Mouse (Mus musculus) thymus, adult 2 months (tissue): ENCODE data around the gene Hemgn. TPM values are rescaled to one million over a fixed set of nuclear protein-coding genes. Genes with fewer than 3 reads are reported as not detected.
A peak's percentile ranks its signal among the peaks of the same experiment; 100 is the strongest.

ENCODE experiments used
- DNase-seq: peaks from one replicate; pipeline ENCODE4 v3.0.0; 2021
- H3K27ac ChIP-seq: fragments of 200-500 bp; 2 replicates; pipeline ENCODE4 v1.5.1; 2012; ENCODE audit warnings: low read length, control low read depth; ENCODE audit not compliant: control insufficient read depth, insufficient read depth
- H3K27me3 ChIP-seq: fragments of 200-500 bp; 2 replicates; pipeline ENCODE4 v1.6.1; 2012; ENCODE audit warnings: mild to moderate bottlenecking, low read length, moderate library complexity, mixed read lengths; ENCODE audit not compliant: control insufficient read depth, insufficient read depth
- H3K36me3 ChIP-seq: fragments of 200-500 bp; 2 replicates; pipeline ENCODE4 v1.6.1; 2012; ENCODE audit warnings: mild to moderate bottlenecking, low read length, moderate library complexity; ENCODE audit not compliant: control insufficient read depth, insufficient read depth
- H3K4me1 ChIP-seq: fragments of 200-500 bp; replicated peaks from 2 replicates; pipeline ENCODE4 v1.6.1; 2012; ENCODE audit warnings: low read length; ENCODE audit not compliant: control insufficient read depth, insufficient read depth
- H3K4me3 ChIP-seq: fragments of 200-500 bp; 2 replicates; pipeline ENCODE4 v1.5.1; 2012; ENCODE audit warnings: mild to moderate bottlenecking, low read length, control low read depth, moderate library complexity; ENCODE audit not compliant: control insufficient read depth, insufficient read depth
- CTCF ChIP-seq: fragments of 200-500 bp; IDR thresholded peaks from 2 replicates; pipeline ENCODE4 v1.5.1; 2012; ENCODE audit warnings: mild to moderate bottlenecking, control low read depth, low read length, moderate library complexity, borderline replicate concordance; ENCODE audit not compliant: control insufficient read depth, poor library complexity, insufficient read depth; ENCODE audit errors: extremely low read depth
- POLR2A ChIP-seq: fragments of 200-500 bp; IDR thresholded peaks from 2 replicates; pipeline ENCODE4 v1.6.1; 2012; ENCODE audit warnings: mild to moderate bottlenecking, low read length, control low read depth, moderate library complexity; ENCODE audit not compliant: control insufficient read depth, poor library complexity, insufficient read depth; ENCODE audit errors: extremely low read depth
- WGBS: fragments of 180-500 bp; shearing (Covaris S2); methylation state at CpG from one replicate; pipeline ENCODE4 v1.1.7; 2018; 5-methylcytosine and 5-hydroxymethylcytosine counted together
- polyA plus RNA-seq: library from polyadenylated mRNA; depleted of rRNA; stranded (reverse); fragments of >200 nt; gene quantifications from 2 replicates; pipeline ENCODE4 v1.2.3, GENCODE M21; 2012; rRNA removed

Gene Hemgn
- 0.93 and 1.3 TPM in 2 replicates for polyA plus RNA-seq

GRCm38 (mm10) chr4:46413406-46413805 lies at the start of gene Hemgn:
Hemgn (minus strand) TSS chr4:46413506.
- Histone ChIP-seq H3K36me3 (no peaks in the 10 kb centered on the region), H3K4me1 (peaks cover 35% of the 10 kb centered on the region), H3K27me3 (no peaks in the 10 kb centered on the region), H3K4me3 (no peak within 1 kb of the TSS), H3K27ac (no peak within 1 kb of the TSS)
- no peak for DNase-seq
- WGBS: 94% methylated on average over 7 of the region's 7 CpGs
- TF ChIP-seq CTCF (no peak), POLR2A (no peak)

GRCm38 (mm10) chr4:46458411-46458810 lies 45.1 kb upstream of the Hemgn start:
- no peak for DNase-seq
- H3K4me1 ChIP-seq: peaks cover 15% of the 10 kb centered on the region
- no peak overlapping the region for H3K27ac ChIP-seq
- no peaks in the 10 kb centered on the region for H3K27me3 ChIP-seq
- TF ChIP-seq POLR2A: no peak
- TF ChIP-seq CTCF: no peak
- WGBS: 79% methylated on average over 2 of the region's 2 CpGs
- no peak overlapping the region for H3K4me3 ChIP-seq
- peaks cover 31% of the 10 kb centered on the region for H3K36me3 ChIP-seq

GRCm38 (mm10) chr4:46457186-46457585 lies 43.9 kb upstream of the Hemgn start:
- H3K4me3 ChIP-seq: no peak overlapping the region
- TF ChIP-seq POLR2A (no peak), CTCF (no peak)
- DNase-seq: no peak
- no peak overlapping the region for H3K27ac ChIP-seq
- WGBS: 82% methylated on average over 3 of the region's 3 CpGs
- H3K36me3 ChIP-seq: peaks cover 22% of the 10 kb centered on the region
- H3K27me3 ChIP-seq: no peaks in the 10 kb centered on the region
- H3K4me1 ChIP-seq: peaks cover 23% of the 10 kb centered on the region

- Histone ChIP-seq H3K27me3 (no peaks in the 10 kb centered on the region), H3K4me3 (no peak overlapping the region), H3K27ac (no peak overlapping the region), H3K4me1 (peaks cover 23% of the 10 kb centered on the region), H3K36me3 (peaks cover 18% of the 10 kb centered on the region)
- 72% methylated on average over 4 of the region's 4 CpGs for WGBS
- no peak for DNase-seq
- TF ChIP-seq CTCF (no peak), POLR2A (no peak)
Observed at GRCm38 (mm10) chr4:46456762-46457161, 43.5 kb upstream of the Hemgn start.

- whole genome bisulfite sequencing: 36% methylated on average over 5 of the region's 5 CpGs
- H3K4me1 ChIP-seq: peaks cover 26% of the 10 kb centered on the region
- H3K27me3 ChIP-seq: no peaks in the 10 kb centered on the region
- H3K4me3 ChIP-seq: no peak overlapping the region
- no peaks in the 10 kb centered on the region; the same call in 1 of the 2 replicates for H3K36me3 ChIP-seq
- H3K27ac ChIP-seq: peak overlapping the region; percentile 83
- no peak for DNase-seq
- TF ChIP-seq CTCF (no peak), POLR2A (no peak)
Observed at GRCm38 (mm10) chr4:46454097-46454864, 41.0 kb upstream of the Hemgn start.

GRCm38 (mm10) chr4:46452855-46453719 lies 39.8 kb upstream of the Hemgn start:
- no peaks in the 10 kb centered on the region for H3K27me3 ChIP-seq
- no peaks in the 10 kb centered on the region; the same call in 1 of the 2 replicates for H3K36me3 ChIP-seq
- TF ChIP-seq POLR2A (no peak), CTCF (no peak)
- 17% methylated on average over 13 of the region's 13 CpGs for WGBS
- H3K27ac ChIP-seq: peak overlapping the region; percentile 91
- H3K4me3 ChIP-seq: peak overlapping the region; percentile 100
- peaks cover 37% of the 10 kb centered on the region for H3K4me1 ChIP-seq
- peak; percentile 19 for DNase-seq
